Mouse (Mus musculus) brain, embryonic 14.5 days (tissue): ENCODE data around the gene Nusap1. TPM values are rescaled to one million over a fixed set of nuclear protein-coding genes. Genes with fewer than 3 reads are reported as not detected.
"Not testable (repeated sequence)": the region's sequence is repeated elsewhere in the genome, so short reads cannot be mapped to it uniquely, and the experiment has no call there.

Experiments
- DNase-seq: peaks from one replicate; pipeline ENCODE4 v3.0.0-alpha.2; 2011; ENCODE audit warnings: low read depth
- CTCF ChIP-seq: fragments of 200-500 bp; IDR thresholded peaks from 2 replicates; pipeline ENCODE4 v1.5.1; 2012; ENCODE audit warnings: inconsistent platforms, mild to moderate bottlenecking, moderate library complexity, borderline replicate concordance; ENCODE audit not compliant: insufficient read depth, insufficient read length; ENCODE audit errors: extremely low read depth
- POLR2A ChIP-seq: fragments of 200-500 bp; IDR thresholded peaks from 2 replicates; pipeline ENCODE4 v1.6.1; 2012; ENCODE audit warnings: mild to moderate bottlenecking, inconsistent platforms, borderline replicate concordance; ENCODE audit not compliant: poor library complexity, insufficient read depth, insufficient read length, severe bottlenecking; ENCODE audit errors: extremely low read depth
- polyA plus RNA-seq: library from polyadenylated mRNA; depleted of rRNA; stranded (reverse); fragments of >200 nt; gene quantifications from 2 replicates; pipeline ENCODE4 v1.2.3, GENCODE M21; 2012

Nusap1 gene
- polyA plus RNA-seq, 1 experiment: 14.7 TPM

DNA sequence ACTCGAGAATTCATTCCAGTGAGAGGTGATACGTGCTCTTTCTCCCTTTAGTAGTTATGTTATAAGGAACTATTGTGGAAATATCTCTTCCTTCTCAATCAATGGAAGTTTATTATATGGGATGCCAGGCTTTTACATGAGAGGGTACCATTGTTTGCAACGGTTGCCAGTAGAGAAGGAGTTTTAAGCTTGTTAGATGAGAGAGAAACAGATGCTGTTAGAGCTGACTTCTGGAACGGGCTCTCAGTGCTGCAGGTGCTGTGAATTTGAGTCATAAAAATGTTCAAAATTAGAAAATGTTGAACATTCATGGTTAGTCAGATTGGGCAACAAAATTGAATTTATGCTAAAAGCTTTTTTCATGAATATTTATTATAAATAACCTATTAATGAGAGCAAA lies 17.1 kb upstream of the Nusap1 start:
- TF ChIP-seq POLR2A (no peak), CTCF (no peak)
- no peak for DNase-seq

DNA sequence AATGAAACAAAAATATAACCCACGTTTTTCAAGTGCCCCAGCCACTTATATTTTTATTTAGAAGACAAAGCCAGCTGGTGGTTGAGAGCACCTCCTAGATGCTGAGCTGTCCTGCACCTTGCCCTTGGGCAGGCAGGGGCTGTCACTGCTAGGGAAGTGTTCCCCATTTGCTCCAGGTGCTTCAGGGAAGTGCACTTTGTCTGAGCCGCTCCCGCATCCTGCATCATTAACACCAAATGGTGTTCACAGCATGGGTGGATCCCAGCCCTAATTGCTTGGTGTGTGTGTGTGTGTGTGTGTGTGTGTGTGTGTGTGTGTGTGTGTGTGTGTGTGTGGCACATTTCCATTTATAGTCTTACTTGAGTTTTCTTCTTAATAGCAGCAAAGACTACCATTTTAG lies 16.5 kb upstream of the Nusap1 start:
- not testable (repeated sequence) for DNase-seq

DNA sequence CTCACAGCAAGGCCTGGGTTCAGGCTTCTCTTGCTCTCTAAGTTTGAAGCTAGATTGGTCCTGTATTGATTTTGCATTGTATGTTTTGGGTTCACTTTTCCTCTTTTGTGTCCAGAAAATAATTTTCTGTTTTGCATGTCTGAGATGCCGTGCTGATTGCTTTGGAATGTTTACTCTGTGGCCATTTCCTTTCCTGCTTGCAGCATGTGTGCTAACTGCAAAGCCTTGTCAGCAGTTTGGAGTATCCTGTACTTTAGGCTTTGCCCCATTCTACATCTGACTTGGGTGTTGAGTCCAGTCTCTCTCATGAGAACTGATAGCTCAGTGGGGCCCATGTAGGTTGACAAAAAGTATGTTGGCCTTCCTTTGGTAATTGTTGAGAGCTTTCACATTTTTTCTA lies 15.6 kb upstream of the Nusap1 start:
- no peak for DNase-seq

DNA sequence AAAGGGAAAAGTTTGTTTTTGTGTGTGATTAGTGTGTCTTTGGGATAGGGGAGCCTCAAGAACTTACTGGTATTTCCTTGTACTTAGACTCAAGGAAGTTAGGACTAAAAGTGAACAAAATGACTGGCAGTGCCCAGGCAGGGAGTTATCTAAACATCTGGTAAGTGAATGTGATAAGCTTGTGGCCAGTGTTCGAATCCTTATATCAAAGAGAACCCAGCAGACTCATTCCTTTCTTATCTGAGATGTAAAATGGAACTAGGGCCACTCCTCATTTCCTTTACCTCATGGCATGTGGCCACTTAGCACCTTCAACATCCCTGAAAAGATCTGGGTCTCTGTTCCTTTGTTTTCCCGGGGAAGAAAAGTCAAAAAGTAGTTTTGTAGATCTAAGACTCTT lies 14.2 kb upstream of the Nusap1 start:
- DNase-seq: no peak
- TF ChIP-seq CTCF: no peak
- TF ChIP-seq POLR2A: no peak

More for the DNA sequence above, 15.6 kb upstream of the Nusap1 start:
- TF ChIP-seq POLR2A: no peak

DNA sequence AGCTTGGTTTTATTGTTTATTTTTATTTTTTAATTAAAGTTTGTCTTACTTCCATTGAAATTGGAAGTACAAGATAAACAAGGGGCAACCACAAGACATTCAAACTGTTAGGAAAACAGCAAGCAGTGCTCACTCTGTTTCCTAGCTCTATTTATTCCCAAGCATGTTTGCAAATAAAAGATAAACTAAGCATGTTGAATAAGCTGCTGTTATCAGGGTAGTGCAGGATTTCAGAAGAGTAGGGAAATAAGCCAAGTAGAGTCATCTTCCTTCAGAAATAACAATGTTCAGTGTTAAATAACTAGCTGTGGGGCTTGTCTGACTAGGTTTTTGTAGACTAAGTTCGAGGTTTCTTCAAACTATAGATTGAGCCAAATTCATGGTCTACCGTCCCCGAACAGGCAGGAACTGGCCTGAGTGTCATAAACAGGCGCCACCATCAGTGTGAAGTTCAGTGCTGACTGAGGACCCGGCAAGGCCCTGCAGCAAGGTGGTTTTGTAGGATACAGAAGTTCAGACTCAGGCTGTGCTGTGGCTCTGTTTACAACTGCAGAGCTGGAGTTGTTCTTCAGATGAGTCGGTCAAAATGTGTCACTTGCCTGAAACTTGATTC lies 12.6 kb upstream of the Nusap1 start:
- TF ChIP-seq CTCF (no peak), POLR2A (no peak)
- DNase-seq: no peak

DNA sequence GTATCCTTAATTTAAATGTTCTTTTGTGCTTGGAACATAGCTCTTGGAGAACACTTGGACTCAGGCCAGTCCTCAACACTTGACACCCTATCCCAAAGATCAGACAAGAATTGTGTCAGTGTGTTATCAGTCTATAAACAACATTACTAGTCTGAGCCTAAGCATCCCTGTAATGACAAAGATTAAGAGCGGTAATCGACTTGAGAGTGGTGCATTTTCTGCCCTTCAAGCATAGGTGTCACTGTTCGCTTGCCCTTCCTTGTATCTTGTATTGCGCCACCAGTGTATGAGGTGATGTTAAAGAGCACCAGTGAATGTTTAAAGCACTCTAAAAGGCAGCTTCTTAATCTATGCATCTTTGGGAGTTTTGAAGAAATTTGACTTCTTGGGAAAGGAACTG lies 11.1 kb upstream of the Nusap1 start:
- DNase-seq: no peak
- TF ChIP-seq CTCF: no peak
- TF ChIP-seq POLR2A: no peak

DNA sequence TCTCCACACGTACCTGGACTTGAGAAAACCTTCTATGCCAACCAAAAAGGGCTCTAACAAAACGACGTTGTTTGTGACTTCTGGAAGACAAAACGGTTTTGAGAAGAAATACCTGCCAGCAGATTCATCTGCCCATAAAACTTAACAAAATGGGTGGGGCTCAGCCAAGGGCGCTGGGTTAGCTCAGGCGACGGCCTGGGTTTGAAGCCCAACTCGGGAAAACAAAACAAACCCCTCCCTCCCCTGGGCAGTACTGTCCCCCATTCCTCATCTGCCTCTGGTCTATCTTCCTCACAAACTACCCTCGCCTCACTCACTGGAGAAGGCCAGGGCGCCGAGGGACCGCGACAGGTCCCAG lies 278 bp upstream of the Nusap1 start:
- no peak for DNase-seq
- no peak for TF ChIP-seq CTCF
- no peak for TF ChIP-seq POLR2A

DNA sequence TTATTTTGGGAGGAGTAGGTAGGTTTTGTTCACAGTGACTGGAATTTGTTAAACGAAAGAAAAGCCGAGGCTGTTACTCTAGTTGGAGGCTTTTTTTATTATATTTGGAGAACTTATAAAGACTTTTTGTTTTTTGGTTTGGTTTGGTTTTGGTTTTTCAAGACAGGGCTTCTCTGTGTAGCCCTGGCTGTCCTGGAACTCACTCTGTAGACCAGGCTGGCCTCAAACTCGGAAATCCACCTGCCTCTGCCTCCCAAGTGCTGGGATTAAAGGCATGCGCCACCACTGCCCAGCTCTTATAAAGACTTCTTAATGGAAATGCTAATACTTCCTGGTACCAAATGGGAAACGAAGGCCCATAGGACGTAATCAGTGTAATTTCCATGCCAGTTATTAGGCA lies 904 bp downstream of the Nusap1 start:
- not testable (repeated sequence) for DNase-seq

DNA sequence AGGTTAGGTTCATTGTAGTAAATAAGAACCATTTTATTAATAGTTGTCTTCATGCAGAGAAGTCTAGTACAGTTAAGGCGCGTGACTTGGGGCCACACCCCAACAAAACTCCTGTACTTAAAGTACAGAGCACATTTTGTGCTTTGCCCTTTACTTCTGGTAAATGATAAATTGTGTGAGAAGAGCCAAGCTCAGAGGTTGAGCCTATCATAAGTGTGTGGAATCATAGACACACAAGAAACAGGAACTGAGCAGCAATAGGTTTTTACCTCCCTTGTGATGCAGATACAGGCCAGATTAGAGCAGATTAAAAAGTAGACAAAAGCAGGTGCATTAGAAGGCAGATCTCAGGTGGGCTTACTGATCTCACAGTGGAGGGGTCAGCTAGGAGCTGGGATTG lies 3.2 kb downstream of the Nusap1 start:
- TF ChIP-seq POLR2A (no peak), CTCF (no peak)
- no peak for DNase-seq

DNA sequence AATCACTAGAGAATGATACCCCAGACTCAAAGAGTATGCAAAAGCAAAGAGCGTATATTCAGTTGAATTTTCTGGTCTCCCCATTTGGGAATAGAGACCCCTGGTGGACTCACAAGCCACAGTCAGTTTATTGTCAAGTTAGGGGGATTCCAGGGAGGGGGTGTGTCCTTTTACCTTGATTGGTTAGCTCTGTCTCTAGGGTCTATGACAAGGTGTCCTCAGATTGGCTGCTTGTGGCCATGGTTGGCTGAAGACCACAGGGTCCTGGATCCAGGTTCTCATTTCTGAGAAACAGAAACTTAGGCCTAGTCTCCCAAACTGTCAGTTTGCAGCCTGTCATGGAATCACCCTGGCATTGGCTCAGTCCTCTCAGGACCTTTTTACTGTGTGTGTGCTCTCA lies 18.7 kb downstream of the Nusap1 start:
- TF ChIP-seq CTCF (no peak), POLR2A (no peak)
- DNase-seq: peak; percentile 3

DNA sequence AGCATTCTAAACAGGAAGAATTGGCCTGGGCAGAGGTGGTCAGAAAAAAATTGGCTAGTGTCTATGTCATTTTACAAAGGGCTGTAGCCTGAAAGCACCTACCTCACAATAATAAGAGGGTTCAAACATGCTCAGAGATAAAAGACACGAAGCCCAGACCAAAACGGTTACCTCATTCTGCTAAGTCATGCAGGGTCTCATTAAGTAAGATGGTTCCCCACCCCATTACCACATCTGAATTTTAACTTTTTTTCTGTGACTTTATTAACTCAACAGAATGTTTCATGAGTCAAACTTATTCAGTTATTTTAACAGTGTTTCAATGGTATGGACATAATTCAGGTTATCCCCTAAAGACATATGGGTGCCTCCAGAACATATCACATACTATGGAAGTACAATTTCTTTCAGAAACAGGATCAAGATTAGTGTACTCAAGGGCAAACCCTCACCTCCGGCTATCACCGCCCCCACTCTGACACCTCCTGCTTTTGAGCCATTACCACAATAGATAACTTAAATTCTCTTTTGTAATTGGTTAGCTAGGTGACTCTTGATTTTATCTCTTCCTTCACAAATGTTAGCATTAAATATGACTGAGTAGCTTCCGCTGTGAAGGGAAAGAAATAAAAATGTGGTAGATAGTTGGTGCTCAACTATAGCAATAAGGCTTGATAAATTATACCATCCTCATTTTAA lies 23.3 kb downstream of the Nusap1 start:
- no peak for TF ChIP-seq CTCF
- DNase-seq: no peak

DNA sequence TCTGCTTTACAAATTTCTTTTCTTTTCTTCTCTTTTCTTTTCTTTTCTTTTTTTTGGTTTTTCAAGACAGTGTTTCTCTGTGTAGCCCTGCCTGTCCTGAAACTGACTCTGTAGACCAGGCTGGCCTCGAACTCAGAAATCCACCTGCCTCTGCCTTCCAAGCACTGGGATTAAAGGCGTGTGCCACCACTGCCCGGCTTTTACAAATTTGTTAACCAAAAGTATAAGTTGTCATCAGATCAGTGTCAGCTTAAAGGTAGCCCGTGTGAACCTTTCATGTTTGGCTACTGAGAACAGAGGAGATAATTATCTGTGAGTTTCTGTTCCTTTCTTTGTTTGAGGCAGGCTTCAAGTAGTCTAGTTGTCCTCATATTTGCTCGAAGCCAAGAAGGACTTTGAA lies 26.2 kb downstream of the Nusap1 start:
- no peak for TF ChIP-seq CTCF
- TF ChIP-seq POLR2A: no peak

DNA sequence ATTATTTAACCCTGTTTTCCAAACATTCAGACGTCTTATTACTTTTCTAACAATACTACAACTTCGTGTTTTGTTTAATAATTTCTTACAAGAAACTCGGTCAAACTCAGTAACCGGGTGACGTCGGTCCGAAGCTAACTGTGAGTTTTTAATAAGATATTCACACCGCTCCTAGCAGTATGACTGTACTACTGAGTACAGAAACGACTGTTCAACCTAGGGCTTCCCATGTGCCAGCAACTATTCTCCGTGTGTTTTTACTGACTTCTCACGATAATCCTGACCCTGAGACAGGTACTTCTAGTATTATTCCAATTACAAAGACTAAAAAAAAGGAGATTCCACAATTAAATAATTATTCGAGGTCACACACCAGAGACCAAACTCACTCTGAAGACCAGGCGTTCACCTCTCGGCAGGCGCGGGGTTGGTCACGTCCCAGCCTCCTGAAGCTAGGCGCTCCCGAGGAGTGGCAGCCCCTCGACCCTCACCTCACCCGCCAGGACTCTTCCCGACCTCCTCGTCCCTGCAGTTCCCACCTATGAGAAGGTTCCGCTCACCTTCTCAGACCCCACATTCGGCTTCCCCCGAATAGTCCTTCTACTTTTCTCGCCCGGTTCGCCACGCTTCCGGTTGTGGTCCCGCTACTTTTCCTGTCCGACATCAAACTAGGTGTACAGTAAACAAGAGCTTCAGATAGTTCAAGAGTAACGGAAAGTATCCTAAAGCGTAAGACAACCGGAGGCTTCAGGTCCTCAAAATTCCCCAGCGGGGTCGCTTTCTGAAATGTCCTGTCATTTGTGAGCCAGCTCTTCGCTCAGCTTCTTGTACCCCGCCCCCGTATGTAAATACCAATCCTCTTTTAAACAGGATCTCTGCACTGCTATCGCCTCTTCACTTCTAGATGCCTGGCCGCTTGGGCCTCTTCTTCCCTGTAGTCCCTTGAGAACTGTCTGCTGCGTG lies 44.4 kb downstream of the Nusap1 start, which contains the start of gene Ndufaf1:
Ndufaf1 (minus strand) TSS at position 608 of the 963 bp plus-strand sequence.
- DNase-seq: peak; percentile 93
- no peak for TF ChIP-seq CTCF
- peak; percentile 20; the same call in 1 of the 2 replicates for TF ChIP-seq POLR2A

More for the DNA sequence above, 26.2 kb downstream of the Nusap1 start:
- no peak for DNase-seq

DNA sequence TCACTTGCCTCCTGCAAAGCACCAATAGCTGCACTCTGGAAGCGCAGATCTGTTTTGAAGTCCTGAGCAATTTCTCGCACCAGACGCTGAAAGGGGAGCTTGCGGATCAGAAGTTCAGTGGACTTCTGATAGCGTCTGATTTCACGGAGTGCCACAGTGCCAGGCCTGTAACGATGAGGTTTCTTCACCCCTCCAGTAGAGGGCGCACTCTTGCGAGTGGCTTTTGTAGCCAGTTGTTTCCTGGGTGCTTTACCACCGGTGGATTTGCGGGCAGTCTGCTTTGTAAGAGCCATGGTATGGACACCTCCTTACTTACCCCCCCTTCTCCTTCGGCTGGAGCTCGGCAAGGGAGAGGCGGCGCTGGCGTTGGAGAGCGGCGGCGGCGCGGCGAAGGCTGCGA lies 47.6 kb downstream of the Nusap1 start:
- not testable (repeated sequence) for DNase-seq
